Mouse (Mus musculus) mature B cell (primary cell): Measurements from ENCODE around the gene Ndufb11.

Experiments
- in situ Hi-C: fragments of 300-500 bp; cut with MboI; formaldehyde crosslinking; loops from 2 replicates; pipeline ENCODE4 v1.14.3; 2019

Gene Ndufb11

GRCm38 (mm10) chrX:20617176-20617902 lies at the start of gene Ndufb11, which contains the start of gene Rbm10:
Gene Ndufb11 (minus strand): TSS chrX:20617619.
Gene Rbm10 (plus strand): TSS chrX:20617503.
- in situ Hi-C loops = no loop called here

GRCm38 (mm10) chrX:20663444-20663790 lies 46.0 kb upstream of the Ndufb11 start:
- in situ Hi-C loops = loop anchor here (25.0 kb wide), 2 partner anchors 124 to 299 kb away; partner anchors contain the start of genes Araf, Elk1 and Uxt

GRCm38 (mm10) chrX:20662716-20663443 lies 45.5 kb upstream of the Ndufb11 start:
- in situ Hi-C loops = loop anchor here (25.0 kb wide), 2 partner anchors 124 to 299 kb away; partner anchors contain the start of genes Araf, Elk1 and Uxt

GRCm38 (mm10) chrX:20662317-20662715 lies 44.9 kb upstream of the Ndufb11 start:
- in situ Hi-C loops = loop anchor here (25.0 kb wide), 2 partner anchors 125 to 300 kb away; partner anchors contain the start of genes Araf, Elk1 and Uxt

GRCm38 (mm10) chrX:20658891-20659406 lies 41.5 kb upstream of the Ndufb11 start:
- in situ Hi-C loops = loop anchor here (25.0 kb wide), 2 partner anchors 128 to 303 kb away; partner anchors contain the start of genes Araf, Elk1 and Uxt

GRCm38 (mm10) chrX:20658026-20658652 lies 40.7 kb upstream of the Ndufb11 start, which contains the start of gene Uba1:
Gene Uba1 (plus strand): TSS chrX:20658326.
- in situ Hi-C loops = loop anchor here (25.0 kb wide), 2 partner anchors 129 to 304 kb away; partner anchors contain the start of genes Araf, Elk1 and Uxt

GRCm38 (mm10) chrX:20657593-20657992 lies 40.2 kb upstream of the Ndufb11 start:
- in situ Hi-C loops = loop anchor here (25.0 kb wide), 2 partner anchors 130 to 305 kb away; partner anchors contain the start of genes Araf, Elk1 and Uxt

GRCm38 (mm10) chrX:20644780-20645179 lies 27.4 kb upstream of the Ndufb11 start:
- in situ Hi-C loops = no loop called here

- in situ Hi-C loops = no loop called here
Measured at GRCm38 (mm10) chrX:20638141-20638540, 20.7 kb upstream of the Ndufb11 start.

- in situ Hi-C loops = no loop called here
Measured at GRCm38 (mm10) chrX:20617903-20618399, 532 bp upstream of the Ndufb11 start.

- in situ Hi-C loops = no loop called here
Measured at GRCm38 (mm10) chrX:20616861-20617175, 601 bp downstream of the Ndufb11 start.

- in situ Hi-C loops = no loop called here
Measured at GRCm38 (mm10) chrX:20608500-20608899, 8.9 kb downstream of the Ndufb11 start.

GRCm38 (mm10) chrX:20587968-20588367 lies 29.5 kb downstream of the Ndufb11 start:
- in situ Hi-C loops = no loop called here

- in situ Hi-C loops = no loop called here
Measured at GRCm38 (mm10) chrX:20573927-20574326, 43.5 kb downstream of the Ndufb11 start.

- in situ Hi-C loops = no loop called here
Measured at GRCm38 (mm10) chrX:20572683-20573082, 44.7 kb downstream of the Ndufb11 start.

GRCm38 (mm10) chrX:20571024-20571423 lies 46.4 kb downstream of the Ndufb11 start:
- in situ Hi-C loops = no loop called here
